Mouse (Mus musculus) liver, embryonic 11.5 days (tissue): Measurements from ENCODE around the gene Mettl7a3. TPM values are rescaled to one million over a fixed set of nuclear protein-coding genes. Genes with fewer than 3 reads are reported as not detected.

Experiments used
- ATAC-seq: fragments of 200-750 bp; cut with Nextera tagmentation; replicated peaks from 2 replicates; pipeline ENCODE4 v1.8.0; 2017; ENCODE audit warnings: moderate number of reproducible peaks, mild to moderate bottlenecking, moderate TSS enrichment, moderate library complexity; ENCODE audit not compliant: low FRiP score
- DNase-seq: peaks from one replicate; pipeline ENCODE4 v3.0.0-alpha.2; 2017; ENCODE audit warnings: low spot score
- H3K27ac ChIP-seq: fragments of 300-500 bp; sonication (generic); 2 replicates; pipeline ENCODE4 v1.5.1; 2014; ENCODE audit warnings: mild to moderate bottlenecking, low read depth, low read length, control low read depth
- H3K27me3 ChIP-seq: fragments of 300-500 bp; sonication (generic); replicated peaks from 2 replicates; pipeline ENCODE4 v1.6.1; 2014; ENCODE audit warnings: low read length, mixed read lengths; ENCODE audit not compliant: control insufficient read depth, insufficient read depth
- H3K36me3 ChIP-seq: fragments of 300-500 bp; sonication (generic); 2 replicates; pipeline ENCODE4 v1.6.1; 2014; ENCODE audit warnings: mild to moderate bottlenecking, low read length, moderate library complexity, mixed read lengths; ENCODE audit not compliant: control insufficient read depth, insufficient read depth
- H3K4me1 ChIP-seq: fragments of 300-500 bp; sonication (generic); replicated peaks from 2 replicates; pipeline ENCODE4 v1.6.1; 2014; ENCODE audit warnings: low read length, mixed read lengths; ENCODE audit not compliant: control insufficient read depth, insufficient read depth
- H3K4me2 ChIP-seq: fragments of 300-500 bp; sonication (generic); 2 replicates; pipeline ENCODE4 v1.6.1; 2014; ENCODE audit warnings: mild to moderate bottlenecking, control low read depth, moderate library complexity
- H3K4me3 ChIP-seq: fragments of 300-500 bp; sonication (generic); 2 replicates; pipeline ENCODE4 v1.5.1; 2014; ENCODE audit warnings: low read depth, low read length, control low read depth
- H3K9ac ChIP-seq: fragments of 300-500 bp; sonication (generic); 2 replicates; pipeline ENCODE4 v1.6.1; 2014; ENCODE audit warnings: low read depth, low read length, control low read depth
- H3K9me3 ChIP-seq: fragments of 300-500 bp; sonication (generic); 2 replicates; pipeline ENCODE4 v1.6.1; 2016; ENCODE audit warnings: low read length, inconsistent platforms, mixed read lengths; ENCODE audit not compliant: control insufficient read depth
- WGBS: fragments of 180-500 bp; shearing (Covaris S2); extraction: QIAGEN DNeasy Blood & Tissue Kit; methylation state at CpG from one replicate; pipeline ENCODE4 v1.1.7; 2014; 5-methylcytosine and 5-hydroxymethylcytosine counted together
- polyA plus RNA-seq: library from polyadenylated mRNA; unstranded; fragments of >200 nt; fragmentation: Nextera tagmentation; extraction: Ambion mirVana; gene quantifications from 2 replicates; pipeline ENCODE4 v1.2.1, GENCODE M21; 2014

Gene Mettl7a3
- polyA plus RNA-seq, 1 experiment from 2014 or later: not detected

DNA sequence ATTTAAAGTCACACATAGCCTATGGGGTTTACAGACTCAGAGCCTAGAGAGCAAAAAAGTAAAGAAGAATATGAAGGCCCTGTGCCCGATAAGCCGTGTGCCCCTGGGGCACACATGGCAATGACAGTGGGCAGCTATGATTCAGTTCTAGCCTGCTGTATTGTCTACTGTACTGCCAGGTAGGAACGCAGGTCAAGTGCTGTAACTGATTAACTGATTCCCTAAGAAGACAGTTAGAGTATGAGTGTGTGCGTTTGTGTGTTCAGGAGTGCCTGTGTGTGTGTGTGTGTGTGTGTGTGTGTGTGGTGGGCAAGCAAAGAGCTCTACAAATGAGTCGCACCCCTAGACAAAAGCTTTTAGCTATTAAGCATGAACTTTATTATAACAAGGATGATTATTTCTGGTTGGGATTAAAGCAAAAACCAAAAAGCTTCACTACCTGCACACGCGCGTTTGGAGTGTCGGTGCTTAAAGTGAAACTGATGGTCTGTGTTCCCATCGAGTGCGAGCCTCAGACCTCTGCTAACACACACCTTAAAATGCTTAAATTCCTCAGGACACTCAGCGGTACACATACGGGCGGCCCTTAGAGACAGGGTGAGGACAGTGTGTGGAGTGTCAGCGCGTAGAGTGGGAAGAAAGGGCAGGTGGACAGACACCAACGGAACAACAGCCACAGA lies 53.0 kb downstream of the Mettl7a3 start:
- no peak for DNase-seq
- H3K27me3 ChIP-seq: no peaks in the 10 kb centered on the region
- no peak overlapping the region for H3K4me3 ChIP-seq
- H3K9ac ChIP-seq: no peak overlapping the region
- WGBS: 92% methylated on average over 17 of the region's 17 CpGs
- H3K9me3 ChIP-seq: no peaks in the 10 kb centered on the region
- no peak for ATAC-seq
- H3K4me1 ChIP-seq: peaks cover 26% of the 10 kb centered on the region
- no peak overlapping the region for H3K27ac ChIP-seq
- no peak overlapping the region for H3K4me2 ChIP-seq
- peaks cover 2% of the 10 kb centered on the region; the same call in 1 of the 2 replicates for H3K36me3 ChIP-seq

DNA sequence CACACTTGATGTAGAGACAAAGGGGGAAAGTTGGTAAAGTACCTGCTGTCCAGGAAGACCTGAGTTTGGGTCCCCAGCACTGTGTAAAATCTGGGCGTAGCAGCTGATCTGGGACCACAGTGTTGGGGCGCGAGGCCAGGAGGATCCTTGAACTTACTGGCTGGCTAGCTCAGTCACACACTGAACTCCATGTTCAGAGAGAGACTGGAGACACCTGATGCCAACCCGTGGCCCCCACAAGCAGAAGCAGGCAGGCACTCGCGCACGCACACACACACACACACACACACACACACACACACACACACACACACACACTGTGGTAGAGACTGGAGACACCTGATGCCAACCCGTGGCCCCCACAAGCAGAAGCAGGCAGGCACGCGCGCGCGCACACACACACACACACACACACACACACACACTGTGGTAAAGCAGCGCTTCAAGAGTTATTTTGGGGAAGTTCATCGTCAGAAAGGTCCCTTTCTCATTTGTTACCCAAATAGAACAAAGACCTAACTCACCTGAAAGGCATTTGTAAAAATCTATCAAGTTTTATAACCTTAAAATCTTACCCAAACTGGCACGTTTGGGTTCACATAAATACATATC lies 53.6 kb downstream of the Mettl7a3 start:
- ATAC-seq (no peak), DNase-seq (no peak)
- no peaks in the 10 kb centered on the region for H3K9me3 ChIP-seq
- no peak overlapping the region for H3K4me3 ChIP-seq
- peaks cover 7% of the 10 kb centered on the region; the same call in 1 of the 2 replicates for H3K36me3 ChIP-seq
- 85% methylated on average over 16 of the region's 16 CpGs for WGBS
- no peak overlapping the region for H3K9ac ChIP-seq
- H3K27ac ChIP-seq: no peak overlapping the region
- H3K27me3 ChIP-seq: no peaks in the 10 kb centered on the region
- no peak overlapping the region for H3K4me2 ChIP-seq
- peaks cover 32% of the 10 kb centered on the region for H3K4me1 ChIP-seq

DNA sequence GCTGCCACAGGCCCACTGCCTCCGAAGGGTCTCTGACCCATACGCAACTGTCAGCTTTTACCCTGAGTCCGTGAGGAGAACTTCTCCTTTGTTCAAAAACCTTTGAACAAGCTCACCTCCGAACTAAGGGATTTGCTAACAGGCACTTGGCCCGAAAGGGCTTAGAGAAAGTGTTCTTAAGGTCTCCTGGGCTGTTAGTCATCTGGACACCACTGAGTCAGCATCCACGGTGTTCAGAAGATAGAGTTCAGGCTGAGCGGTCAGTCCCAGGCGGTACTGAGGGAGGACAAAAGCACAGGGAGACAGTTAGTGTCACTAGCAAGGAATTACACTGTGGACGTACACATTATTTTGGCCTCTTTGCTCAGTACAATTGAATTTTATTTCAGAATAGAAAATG lies 54.2 kb downstream of the Mettl7a3 start:
- ATAC-seq: no peak
- Histone ChIP-seq H3K4me1 (peaks cover 35% of the 10 kb centered on the region), H3K4me2 (no peak overlapping the region), H3K9ac (no peak overlapping the region), H3K27me3 (no peaks in the 10 kb centered on the region), H3K36me3 (peaks cover 13% of the 10 kb centered on the region), H3K4me3 (no peak overlapping the region), H3K9me3 (no peaks in the 10 kb centered on the region), H3K27ac (no peak overlapping the region)
- WGBS: 82% methylated on average over 9 of the region's 9 CpGs
- no peak for DNase-seq

Other genes starting within 250 kb of the Mettl7a3 start
- 62.9 and 65.3 TPM in 2 replicates for gene Atf1, start 107.1 kb upstream of the Mettl7a3 start, polyA plus RNA-seq
- not detected in 2 replicates for gene Tmprss12, start 54.1 kb upstream of the Mettl7a3 start, polyA plus RNA-seq
- gene Mettl7a1, start 30.8 kb upstream of the Mettl7a3 start, polyA plus RNA-seq: 4.4 and 5.7 TPM in 2 replicates
- gene Methig1, start 18.2 kb downstream of the Mettl7a3 start, polyA plus RNA-seq: not detected in 2 replicates
- gene Mettl7a2, start 18.3 kb downstream of the Mettl7a3 start, polyA plus RNA-seq: not detected in 2 replicates
- gene Higd1c, start 29.6 kb downstream of the Mettl7a3 start, polyA plus RNA-seq: not detected in 2 replicates
- gene Gm5475, start 87.2 kb downstream of the Mettl7a3 start, polyA plus RNA-seq: 0.10 TPM in 1 of 2 replicates, not detected in the other
- 51.2 and 55.4 TPM in 2 replicates for gene Slc11a2, start 90.1 kb downstream of the Mettl7a3 start, polyA plus RNA-seq
- gene Letmd1, start 134.1 kb downstream of the Mettl7a3 start, polyA plus RNA-seq: 34.2 and 36.0 TPM in 2 replicates
- 6.5 and 7.5 TPM in 2 replicates for gene Csrnp2, start 160.6 kb downstream of the Mettl7a3 start, polyA plus RNA-seq
- gene Tfcp2, start 217.1 kb downstream of the Mettl7a3 start, polyA plus RNA-seq: 12.8 and 13.0 TPM in 2 replicates